Comparison of ENCODE assay signal across 8 mouse cellular contexts in genomic region chr7:128460131-128460864, GRCm38 (mm10). TPM values are rescaled to one million over a fixed set of nuclear protein-coding genes. Genes with fewer than 3 reads are reported as not detected.
DNase-seq lines count a peak whose midpoint lies in the region; ATAC-seq and TF ChIP-seq lines count a peak whose summit lies in the region.

No protein-coding gene starts in this region.

- no peak for TF ChIP-seq EP300 in lung, postnatal 0 days (IDR thresholded peaks at IDR 0.05)

- H3K36me3 ChIP-seq in E14TG2a.4 (ENCODE audit: insufficient read depth, low read length) = no peaks in the 10 kb centered on the region
- no peaks in the 10 kb centered on the region for H3K36me3 ChIP-seq in lung, postnatal 0 days (ENCODE audit: insufficient read depth, low read length)

- peaks cover 41% of the 10 kb centered on the region for H3K4me1 ChIP-seq in E14TG2a.4 (replicated peaks; ENCODE audit: low read depth, low read length)
- peaks cover 4% of the 10 kb centered on the region; the same call in 1 of the 2 replicates for H3K4me1 ChIP-seq in lung, postnatal 0 days (ENCODE audit: insufficient read depth, low read depth, low read length)

- H3K4me3 ChIP-seq in E14TG2a.4 (replicated peaks; ENCODE audit: low read length) = peak overlapping the region; percentile 92
- peak overlapping the region; percentile 82 for H3K4me3 ChIP-seq in lung, postnatal 0 days (ENCODE audit: low read depth, low read length)

- H3K9me3 ChIP-seq in E14TG2a.4 (ENCODE audit: low read length) = no peaks in the 10 kb centered on the region
- no peaks in the 10 kb centered on the region for H3K9me3 ChIP-seq in lung, postnatal 0 days (ENCODE audit: low read length)

- DNase-seq in adrenal gland, postnatal 25 days = peak; percentile 38
- peak; percentile 47 to 54 for DNase-seq in heart, postnatal 36 days
- peak; percentile 18 for DNase-seq in layer of hippocampus, adult 8-10 months (ENCODE audit: low spot score in 2 of 2)
- peak; percentile 53 for DNase-seq in lung, postnatal 0 days (ENCODE audit: low spot score)
- DNase-seq in right cerebral cortex, postnatal 10 days (ENCODE audit: low spot score in 2 of 2) = peak; percentile 46 to 48
- peak; percentile 66 for DNase-seq in yolk sac, embryonic 10.5 days (ENCODE audit: low spot score)

- intact Hi-C loops in heart, postnatal 36 days (cut with DNase I) = loop anchor here (5.0 kb wide), 4 partner anchors 62 to 213 kb away; partner anchors contain the start of genes Bag3, Inpp5f and Tgfb1i1

- peak; percentile 41 for ATAC-seq in erythroid progenitor cell, adult 5-6 weeks (replicated peaks; ENCODE audit: low FRiP score, poor library complexity, severe bottlenecking)
- no peak for ATAC-seq in lung, postnatal 0 days

- H3K4me2 ChIP-seq in lung, postnatal 0 days (replicated peaks; ENCODE audit: low read depth, low read length) = peak overlapping the region; percentile 96

- no peaks in the 10 kb centered on the region for H3K27me3 ChIP-seq in E14TG2a.4 (ENCODE audit: insufficient read depth, low read length)
- H3K27me3 ChIP-seq in lung, postnatal 0 days (replicated peaks; ENCODE audit: insufficient read depth, low read length) = no peaks in the 10 kb centered on the region

- TF ChIP-seq CTCF in E14TG2a.4 (conservative IDR thresholded peaks at IDR 0.05; ENCODE audit: low read length) = no peak
- TF ChIP-seq CTCF in lung, postnatal 0 days (IDR thresholded peaks at IDR 0.05) = no peak

- H3K9ac ChIP-seq in lung, postnatal 0 days (replicated peaks; ENCODE audit: low read depth) = peak overlapping the region; percentile 85

- WGBS in lung, postnatal 0 days = under 1% methylated on average over 33 of the region's 36 CpGs

- H3K27ac ChIP-seq in lung, postnatal 0 days (ENCODE audit: low read length) = peak overlapping the region; percentile 97

RNA-seq across cellular contexts. Expression of gene Tial1, which starts 1.2 kb away (rescaled TPM):
- 123 and 132 TPM in 2 replicates for total RNA-seq in adrenal gland, postnatal 25 days (2021)
- 249 and 259 TPM in 2 replicates for total RNA-seq in erythroid progenitor cell, adult 5-6 weeks (2015; ENCODE audit: low replicate concordance)
- 89.1 and 150 TPM in 2 replicates for total RNA-seq in erythroid progenitor cell, adult 5-6 weeks (2017; ENCODE audit: low replicate concordance)
- total RNA-seq in heart, postnatal 36 days (2021) = 10 to 100 TPM; 40.6 to 41.7 TPM
- 100 to 1,000 TPM; 107 to 155 (median 123) TPM for total RNA-seq in layer of hippocampus, adult 8-10 months (2022)
- polyA plus RNA-seq in lung, postnatal 0 days (2015; fragmentation: Nextera tagmentation; extraction: Ambion mirVana) = 15.4 and 17.2 TPM in 2 replicates

RNA-seq across cellular contexts. Expression of gene Rgs10, which starts 41.7 kb away (rescaled TPM):
- total RNA-seq in adrenal gland, postnatal 25 days (2021) = 16.0 and 20.3 TPM in 2 replicates
- 43.2 and 50.1 TPM in 2 replicates for total RNA-seq in erythroid progenitor cell, adult 5-6 weeks (2015; ENCODE audit: low replicate concordance)
- total RNA-seq in erythroid progenitor cell, adult 5-6 weeks (2017; ENCODE audit: low replicate concordance) = 37.1 and 46.5 TPM in 2 replicates
- total RNA-seq in heart, postnatal 36 days (2021) = 10 to 100 TPM in 1 of 2 experiments, 1 to 10 TPM in 1; 9.5 to 12.1 TPM
- 10 to 100 TPM; 41.3 to 80.9 (median 59.9) TPM for total RNA-seq in layer of hippocampus, adult 8-10 months (2022)
- 38.7 and 43.1 TPM in 2 replicates for polyA plus RNA-seq in lung, postnatal 0 days (2015; fragmentation: Nextera tagmentation; extraction: Ambion mirVana)
